Mouse (Mus musculus): ENCODE measurements at regions not wholly inside any gene's neighbourhood (a gene's known extent, or its start where the extent isn't known, plus 50 kb on each side); places are given as distances from the start of the nearest gene placed in this dataset.

- no peak for DNase-seq (ENCODE audit: low spot score)
Observed at GRCm38 (mm10) chr14:71432364-71432763, 832.7 kb upstream of the Fam160b2 start.

All from urinary bladder, adult 2 months (tissue).